Mouse (Mus musculus) retina, postnatal 1 day (tissue): ENCODE data around the gene Igsf1.

ENCODE experiments used
- DNase-seq: peaks from one replicate; pipeline ENCODE4 v3.0.0-alpha.2; 2012

Igsf1 gene

DNA sequence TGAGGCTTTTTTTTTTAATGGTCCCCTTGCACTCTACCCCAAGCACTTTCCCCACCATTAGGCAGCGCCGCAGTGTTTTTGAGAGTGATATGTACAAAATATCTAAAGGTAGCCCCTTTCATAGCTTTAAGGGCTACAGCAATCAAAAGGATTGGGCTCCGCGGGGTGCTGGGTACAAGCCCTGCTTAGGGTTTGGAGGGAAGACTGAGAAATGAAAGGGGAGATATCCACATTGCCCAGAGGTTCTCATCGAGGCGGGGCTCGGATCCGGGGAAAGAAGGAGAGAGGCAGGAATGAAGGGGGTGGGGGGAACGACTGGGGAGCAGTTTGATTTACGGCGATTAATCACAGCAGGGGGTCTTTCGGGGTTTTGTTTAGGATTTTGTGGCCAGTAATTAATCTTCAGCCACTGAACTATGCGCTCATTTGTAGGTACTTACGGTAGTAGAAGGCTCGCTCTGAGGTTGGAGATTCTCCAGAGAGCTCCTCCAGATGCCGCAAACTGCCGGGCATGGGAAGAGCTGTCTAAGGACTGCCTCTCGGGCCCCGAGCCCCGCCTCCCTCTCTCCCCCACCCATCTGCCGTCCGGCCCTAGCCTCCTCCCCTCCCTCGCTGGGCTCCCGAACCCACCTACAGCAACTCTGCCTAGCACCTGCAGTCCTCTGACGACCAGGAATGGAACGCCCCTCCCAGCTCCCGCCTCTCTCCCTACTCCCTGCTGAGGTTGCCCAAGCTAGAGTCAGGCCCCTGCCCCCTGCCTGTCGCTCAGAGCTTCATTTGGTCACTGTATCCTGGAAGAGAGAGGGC, at the start of gene Igsf1:
Igsf1 (minus strand) TSS at position 537 of the 807 bp plus-strand sequence.
- DNase-seq = peak; percentile 82

DNA sequence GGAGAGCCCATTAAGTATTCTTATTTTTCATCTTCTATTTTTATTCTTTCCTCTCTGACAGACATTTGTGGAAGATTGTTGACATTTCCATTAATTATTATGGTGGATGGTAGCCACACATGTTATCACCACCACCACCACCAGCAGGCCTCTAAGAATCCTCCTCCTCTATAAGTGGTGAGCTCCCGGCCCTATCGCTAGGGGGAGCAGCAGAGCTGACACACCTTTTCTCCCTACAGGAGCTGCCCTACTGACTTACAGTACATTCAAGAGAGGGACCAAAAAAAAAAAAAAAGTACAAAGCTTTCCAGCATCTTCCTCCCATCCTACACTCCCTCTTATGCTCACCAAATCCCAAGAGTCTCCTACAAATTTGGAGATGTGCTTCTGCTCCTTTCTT, 26.7 kb downstream of the Igsf1 start:
- no peak for DNase-seq

- no peak for DNase-seq
Observed at GRCm38 (mm10) chrX:49745192-49745591, 52.4 kb downstream of the Igsf1 start.

DNA sequence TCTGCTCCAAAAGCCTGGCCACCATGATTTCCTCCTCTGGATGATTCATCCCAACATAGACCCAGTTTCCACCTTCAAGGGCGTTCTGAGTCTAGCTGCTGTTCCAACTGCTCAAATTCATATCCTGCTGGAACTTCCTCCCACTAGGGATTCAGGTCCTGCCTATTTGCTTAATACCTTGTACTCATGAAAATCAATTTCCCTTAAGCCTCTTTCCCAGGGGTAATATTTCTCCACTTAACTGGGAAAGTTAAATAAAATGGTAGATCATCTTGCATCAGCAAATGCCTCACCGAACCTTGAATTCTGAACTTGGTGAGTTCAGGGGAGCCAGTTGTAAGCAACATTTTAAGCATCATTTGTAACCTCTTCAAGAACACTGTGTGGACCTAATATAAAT, 62.6 kb downstream of the Igsf1 start, which contains the start of gene Olfr1321:
Olfr1321 (minus strand) TSS at position 101 of the 400 bp plus-strand sequence.
- DNase-seq = no peak
